Mouse (Mus musculus): ENCODE measurements around the gene Rnf186.
A peak's percentile ranks its signal among the peaks of the same experiment; 100 is the strongest.

DNA sequence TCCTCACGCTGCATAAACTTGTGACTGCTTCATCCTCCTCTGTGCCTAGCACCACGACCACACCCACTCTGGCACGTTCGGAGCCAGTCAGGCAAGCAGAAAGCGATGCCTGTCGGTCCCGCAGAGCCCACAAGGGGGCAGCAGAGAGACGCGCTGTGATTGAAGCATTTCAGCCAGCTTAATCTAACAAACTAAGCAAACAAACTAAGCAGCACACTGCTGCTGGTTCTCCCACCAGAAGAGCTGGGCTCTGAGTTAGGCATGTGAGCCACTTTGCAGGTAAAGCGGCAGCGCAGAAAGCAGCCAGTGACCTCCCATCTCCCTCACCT lies 44.8 kb upstream of the Rnf186 start:
- TF ChIP-seq GATA2 (IDR thresholded peaks at IDR 0.05; ENCODE audit: borderline replicate concordance, low read depth, low read length) (no peak), CTCF (IDR thresholded peaks at IDR 0.05; ENCODE audit: low read depth, low read length) (peak; percentile 99), GATA1 (IDR thresholded peaks at IDR 0.05; ENCODE audit: borderline replicate concordance, low read length) (no peak), TAL1 (conservative IDR thresholded peaks at IDR 0.05; ENCODE audit: low read depth, low read length) (no peak)
